Mouse (Mus musculus) megakaryocyte progenitor cell, adult 5-6 weeks (primary cell): Measurements from ENCODE around the gene 4930407I10Rik. TPM values are rescaled to one million over a fixed set of nuclear protein-coding genes. Genes with fewer than 3 reads are reported as not detected.

Experiments
- ATAC-seq: replicated peaks from 2 replicates; pipeline ENCODE4 v1.8.0; 2016; ENCODE audit warnings: mild to moderate bottlenecking, moderate TSS enrichment, inconsistent platforms; ENCODE audit not compliant: poor library complexity
- total RNA-seq, 2 experiments: library from RNA; stranded (forward) in 1 of 2; stranded (reverse) in 1 of 2; fragments of 157-497, 149-512 nt in 1 of 2; fragments of 200-1000 nt in 1 of 2; gene quantifications; 2 replicates each; pipeline versions ENCODE4 v1.2.3 to v1.2.4; 2015 to 2017

4930407I10Rik gene
- total RNA-seq, 2 experiments from 2014 or later, result not detected

GRCm38 (mm10) chr15:82047080-82047883 is 11.7 kb upstream of the 4930407I10Rik start, which contains the start of gene Snu13:
Gene Snu13 (minus strand): TSS chr15:82047598.
- peak; percentile 92 for ATAC-seq

- no peak for ATAC-seq
Observed at GRCm38 (mm10) chr15:82052544-82052943, 6.4 kb upstream of the 4930407I10Rik start.

GRCm38 (mm10) chr15:82063909-82064308 is 5.0 kb downstream of the 4930407I10Rik start:
- no peak for ATAC-seq

DNA sequence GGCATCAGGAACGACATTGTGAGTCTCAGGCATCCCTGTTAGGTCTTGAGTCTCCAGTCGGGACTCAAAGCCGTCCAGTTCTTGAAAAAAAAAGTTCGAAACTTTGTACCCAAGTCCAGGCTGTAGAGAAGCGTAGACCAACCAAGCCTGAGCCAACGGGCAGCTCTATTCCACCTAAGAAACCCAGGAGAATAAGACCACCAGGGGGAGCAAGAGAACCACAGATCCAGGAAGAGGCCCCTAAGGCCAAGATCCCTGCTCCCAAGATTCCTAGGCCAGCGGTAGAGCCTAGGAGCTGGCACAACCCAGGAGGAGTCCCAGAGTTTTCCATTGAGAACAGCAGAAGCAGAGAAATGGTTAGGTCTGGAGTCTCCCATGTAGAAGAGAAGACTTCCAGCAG is 6.6 kb downstream of the 4930407I10Rik start:
- peak; percentile 61; the same call in 1 of the 2 replicates for ATAC-seq

- no peak for ATAC-seq
Observed at GRCm38 (mm10) chr15:82069898-82070297, 10.9 kb downstream of the 4930407I10Rik start, which contains the start of gene Mei1. Gene Mei1 (plus strand): TSS chr15:82069996.

- no peak for ATAC-seq
Observed at GRCm38 (mm10) chr15:82071816-82072469, 13.0 kb downstream of the 4930407I10Rik start.

DNA sequence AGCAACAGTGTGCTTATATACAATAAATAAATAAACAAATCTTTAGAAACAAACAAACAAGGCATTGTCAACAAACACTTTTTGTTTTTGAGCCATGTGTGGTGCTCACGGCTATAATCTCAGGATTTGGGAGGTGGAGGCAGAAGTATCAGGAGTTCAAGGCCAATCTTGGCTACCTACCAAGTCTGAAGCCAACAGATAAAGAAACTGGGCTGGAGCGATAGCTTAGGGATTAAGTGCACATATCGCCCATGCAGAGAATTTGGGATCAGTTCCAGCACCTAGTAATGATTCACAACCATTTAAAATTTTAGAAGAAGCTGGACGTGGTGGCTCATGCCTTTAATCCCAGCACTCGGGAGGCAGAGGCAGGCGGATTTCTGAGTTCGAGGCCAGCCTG is 14.5 kb downstream of the 4930407I10Rik start:
- peak; percentile 63 for ATAC-seq

GRCm38 (mm10) chr15:82079883-82080282 is 20.9 kb downstream of the 4930407I10Rik start:
- ATAC-seq, result no peak

GRCm38 (mm10) chr15:82081161-82081560 is 22.2 kb downstream of the 4930407I10Rik start:
- peak; percentile 90 for ATAC-seq

DNA sequence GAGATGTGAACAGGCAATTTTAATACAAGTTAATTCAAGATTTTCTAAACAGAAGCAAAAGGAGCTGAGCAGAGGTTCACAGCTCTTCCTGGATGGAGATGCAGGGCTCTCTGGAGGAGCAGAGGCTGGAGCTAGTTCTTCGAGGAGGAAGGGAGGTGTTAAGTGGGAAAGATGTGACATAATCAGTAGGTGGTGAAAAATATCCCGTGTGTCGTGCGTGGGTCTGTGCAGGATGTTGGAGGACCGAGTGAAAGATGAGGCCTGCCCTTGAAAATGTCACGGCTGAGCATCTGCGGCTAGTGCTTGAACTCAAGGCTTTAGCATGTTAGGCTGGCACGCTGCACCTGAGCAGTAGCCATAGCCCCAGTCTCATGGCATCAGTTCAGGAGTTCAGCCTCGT is 26.7 kb downstream of the 4930407I10Rik start:
- ATAC-seq, result no peak

DNA sequence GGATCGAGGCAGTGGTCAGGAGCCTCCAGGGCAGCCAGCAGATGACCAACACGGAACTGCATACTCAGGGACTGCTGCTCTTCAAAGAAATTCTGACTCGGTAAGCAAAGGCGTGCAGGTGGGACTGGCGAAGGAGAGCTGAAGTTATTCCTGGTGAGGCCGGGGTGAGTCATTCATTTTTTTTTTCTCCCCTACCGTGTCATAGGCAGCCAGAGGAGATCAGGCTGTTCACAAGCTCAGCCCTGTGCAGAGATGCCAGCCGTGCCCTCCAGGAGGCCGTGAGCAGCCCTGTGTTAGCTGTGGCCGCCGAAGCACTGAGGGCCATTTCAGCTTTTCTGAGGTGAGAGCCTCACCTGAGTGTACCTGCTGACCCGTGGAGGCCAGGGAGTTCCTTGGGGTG is 27.2 kb downstream of the 4930407I10Rik start:
- no peak for ATAC-seq

- peak; percentile 50; the same call in 1 of the 2 replicates for ATAC-seq
Observed at GRCm38 (mm10) chr15:82087266-82087665, 28.3 kb downstream of the 4930407I10Rik start.

GRCm38 (mm10) chr15:82091061-82091460 is 32.1 kb downstream of the 4930407I10Rik start:
- ATAC-seq, result no peak

- peak; percentile 52; the same call in 1 of the 2 replicates for ATAC-seq
Observed at GRCm38 (mm10) chr15:82106953-82107555, 48.1 kb downstream of the 4930407I10Rik start.

Other genes with a start within 250 kb of the 4930407I10Rik start
- 33.9 and 36.3 TPM in 2 replicates for gene Tob2, start 200.4 kb upstream of the 4930407I10Rik start, total RNA-seq (2015)
- 19.8 and 21.2 TPM in 2 replicates for gene Tob2, start 200.4 kb upstream of the 4930407I10Rik start, total RNA-seq (2017)
- gene Phf5a, start 187.2 kb upstream of the 4930407I10Rik start, total RNA-seq (2015), result 123 and 128 TPM in 2 replicates
- 83.2 and 110 TPM in 2 replicates for gene Phf5a, start 187.2 kb upstream of the 4930407I10Rik start, total RNA-seq (2017)
- gene Aco2, start 186.8 kb upstream of the 4930407I10Rik start, total RNA-seq (2015), result 77.3 and 90.7 TPM in 2 replicates
- 122 and 130 TPM in 2 replicates for gene Aco2, start 186.8 kb upstream of the 4930407I10Rik start, total RNA-seq (2017)
- gene Polr3h, start 132.9 kb upstream of the 4930407I10Rik start, total RNA-seq (2015), result 14.0 and 17.1 TPM in 2 replicates
- gene Polr3h, start 132.9 kb upstream of the 4930407I10Rik start, total RNA-seq (2017), result 37.6 and 37.7 TPM in 2 replicates
- gene Csdc2, start 122.4 kb upstream of the 4930407I10Rik start, total RNA-seq (2015), result not detected in 2 replicates
- gene Csdc2, start 122.4 kb upstream of the 4930407I10Rik start, total RNA-seq (2017), result not detected in 2 replicates
- 22.9 and 23.0 TPM in 2 replicates for gene Pmm1, start 98.2 kb upstream of the 4930407I10Rik start, total RNA-seq (2015)
- gene Pmm1, start 98.2 kb upstream of the 4930407I10Rik start, total RNA-seq (2017), result 13.2 and 17.0 TPM in 2 replicates
- gene 1700029P11Rik, start 78.6 kb upstream of the 4930407I10Rik start, total RNA-seq (2015), result not detected in 2 replicates
- not detected in 2 replicates for gene 1700029P11Rik, start 78.6 kb upstream of the 4930407I10Rik start, total RNA-seq (2017)
- 75.3 and 108 TPM in 2 replicates for gene Xrcc6, start 71.3 kb upstream of the 4930407I10Rik start, total RNA-seq (2015)
- gene Xrcc6, start 71.3 kb upstream of the 4930407I10Rik start, total RNA-seq (2017), result 135 and 249 TPM in 2 replicates
- gene Desi1, start 25.3 kb upstream of the 4930407I10Rik start, total RNA-seq (2015), result 32.6 and 38.4 TPM in 2 replicates
- 7.1 and 9.2 TPM in 2 replicates for gene Desi1, start 25.3 kb upstream of the 4930407I10Rik start, total RNA-seq (2017)
- 235 and 245 TPM in 2 replicates for gene Snu13, start 11.6 kb upstream of the 4930407I10Rik start, total RNA-seq (2015)
- gene Snu13, start 11.6 kb upstream of the 4930407I10Rik start, total RNA-seq (2017), result 201 and 202 TPM in 2 replicates
- gene Mei1, start 10.8 kb downstream of the 4930407I10Rik start, total RNA-seq (2015), result not detected in 2 replicates
- not detected in 2 replicates for gene Mei1, start 10.8 kb downstream of the 4930407I10Rik start, total RNA-seq (2017)
- gene Ccdc134, start 68.8 kb downstream of the 4930407I10Rik start, total RNA-seq (2015), result 5.5 and 10.4 TPM in 2 replicates
- gene Ccdc134, start 68.8 kb downstream of the 4930407I10Rik start, total RNA-seq (2017), result 19.6 and 29.7 TPM in 2 replicates
- 24.7 and 28.3 TPM in 2 replicates for gene Srebf2, start 88.0 kb downstream of the 4930407I10Rik start, total RNA-seq (2015)
- 21.0 and 23.7 TPM in 2 replicates for gene Srebf2, start 88.0 kb downstream of the 4930407I10Rik start, total RNA-seq (2017)
- 0.10 and 0.12 TPM in 2 replicates for gene Shisa8, start 153.7 kb downstream of the 4930407I10Rik start, total RNA-seq (2015)
- 0.27 and 3.2 TPM in 2 replicates for gene Shisa8, start 153.7 kb downstream of the 4930407I10Rik start, total RNA-seq (2017)
- 2.1 and 2.4 TPM in 2 replicates for gene Tnfrsf13c, start 165.2 kb downstream of the 4930407I10Rik start, total RNA-seq (2015)
- 0.34 and 0.92 TPM in 2 replicates for gene Tnfrsf13c, start 165.2 kb downstream of the 4930407I10Rik start, total RNA-seq (2017)
- gene Cenpm, start 185.6 kb downstream of the 4930407I10Rik start, total RNA-seq (2015), result 32.9 and 42.6 TPM in 2 replicates
- gene Cenpm, start 185.6 kb downstream of the 4930407I10Rik start, total RNA-seq (2017), result 16.5 and 24.9 TPM in 2 replicates
- gene 1500009C09Rik, start 193.2 kb downstream of the 4930407I10Rik start, total RNA-seq (2015), result not detected in 2 replicates
- gene 1500009C09Rik, start 193.2 kb downstream of the 4930407I10Rik start, total RNA-seq (2017), result not detected in 2 replicates
- gene Sept3, start 215.7 kb downstream of the 4930407I10Rik start, total RNA-seq (2015), result 0.07 TPM in 1 of 2 replicates, not detected in the other
- gene Sept3, start 215.7 kb downstream of the 4930407I10Rik start, total RNA-seq (2017), result 0.08 TPM in 1 of 2 replicates, not detected in the other
- 0.17 TPM in 1 of 2 replicates, not detected in the other for gene Wbp2nl, start 239.8 kb downstream of the 4930407I10Rik start, total RNA-seq (2015)
- not detected in 2 replicates for gene Wbp2nl, start 239.8 kb downstream of the 4930407I10Rik start, total RNA-seq (2017)